Mouse (Mus musculus): ENCODE data around the gene Ranbp3. TPM values are rescaled to one million over a fixed set of nuclear protein-coding genes. Genes with fewer than 3 reads are reported as not detected.
A peak's percentile ranks its signal among the peaks of the same experiment; 100 is the strongest.

The Ranbp3 gene
- total and polyA plus RNA-seq, 2 experiments, result 14.3 to 38.7 TPM

DNA sequence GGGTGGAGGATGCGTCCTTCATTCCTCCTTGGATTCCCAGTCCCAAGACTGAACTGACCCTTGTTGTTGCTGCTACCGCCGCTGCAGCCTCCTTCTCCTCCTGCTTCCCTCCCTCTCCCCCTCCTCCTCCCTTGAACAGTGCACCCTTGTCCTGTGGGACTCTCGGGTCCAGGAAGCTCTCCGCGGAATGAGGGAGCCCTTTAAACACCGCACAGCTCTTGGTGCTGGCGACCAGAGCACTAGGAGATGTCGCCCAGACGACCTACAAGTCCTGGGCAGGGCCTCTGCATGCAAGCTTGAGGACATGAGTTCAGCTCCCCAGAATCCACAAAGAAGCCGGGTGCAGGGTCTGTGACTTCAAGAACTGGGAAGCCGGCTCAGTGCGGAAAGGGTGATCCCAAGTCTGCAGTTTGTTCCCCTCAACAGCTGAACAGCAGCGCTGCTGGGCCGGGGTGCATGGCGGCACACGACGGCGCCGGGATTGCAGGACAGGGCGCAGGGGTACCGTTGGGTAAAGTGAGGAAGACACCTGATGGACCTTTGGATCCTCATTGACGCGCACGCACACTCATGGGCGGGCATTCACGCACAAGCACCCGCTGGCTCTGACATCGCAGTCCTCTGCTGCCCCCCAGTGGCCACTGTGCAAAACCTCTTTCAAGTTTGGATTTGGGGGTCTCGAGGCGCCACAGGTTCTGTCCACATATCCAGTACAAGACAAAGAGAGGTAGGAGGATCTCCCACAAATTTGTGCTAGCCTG lies 4.5 kb upstream of the Ranbp3 start:
- Histone ChIP-seq H3K4me3 (ENCODE audit: insufficient read depth, low read depth, low read length) (peak overlapping the region; percentile 61), H3K9ac (ENCODE audit: low read depth, low read length) (peak overlapping the region; percentile 65), H3K36me3 (ENCODE audit: control insufficient read depth, insufficient read depth, low read length) (no peaks in the 10 kb centered on the region), H3K27ac (replicated peaks; ENCODE audit: insufficient read depth, low read depth, low read length) (peak overlapping the region; percentile 40), H3K79me2 (ENCODE audit: control insufficient read depth, insufficient read depth, low read length) (peaks cover 3% of the 10 kb centered on the region; the same call in 1 of the 2 replicates), H3K27me3 (ENCODE audit: control insufficient read depth, insufficient read depth, low read length) (no peaks in the 10 kb centered on the region), H3K4me1 (ENCODE audit: control insufficient read depth, insufficient read depth, low read length) (no peaks in the 10 kb centered on the region)
- peak; percentile 79 for DNase-seq (ENCODE audit: extremely low read depth, low read depth, low spot score)
- 0 out of 2 replicates have a peak, but pooled peaks have one; percentile 31 for TF ChIP-seq POLR2A (IDR thresholded peaks at IDR 0.05; ENCODE audit: extremely low read depth, insufficient read depth, low read length)
- peak; percentile 87 for TF ChIP-seq CTCF (IDR thresholded peaks at IDR 0.05; ENCODE audit: low read depth, low read length)
- WGBS, result 6% methylated on average over 31 of the region's 31 CpGs

DNA sequence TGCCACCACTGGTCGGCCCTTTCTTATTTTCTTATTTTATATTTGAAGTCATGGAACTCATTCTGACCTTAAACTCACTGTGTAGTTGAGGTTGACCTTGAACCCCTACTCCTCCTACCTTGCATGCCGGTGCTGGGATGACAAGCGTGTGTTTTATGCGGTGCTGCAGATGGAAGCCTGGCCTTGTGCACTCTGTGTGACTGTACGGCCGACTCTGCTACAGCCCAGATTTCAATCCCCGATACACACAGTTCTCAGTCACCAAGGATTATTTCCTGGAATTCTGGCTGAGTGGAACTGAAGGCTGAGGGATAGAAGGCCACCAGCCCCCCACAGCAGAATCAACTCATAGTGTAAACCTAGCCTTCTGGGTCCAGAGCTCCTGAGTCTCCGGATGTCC lies 3.3 kb upstream of the Ranbp3 start:
- Histone ChIP-seq H3K4me3 (ENCODE audit: insufficient read depth, low read depth, low read length) (no peak overlapping the region), H3K9ac (ENCODE audit: low read depth, low read length) (no peak overlapping the region), H3K4me1 (ENCODE audit: control insufficient read depth, insufficient read depth, low read length) (peaks cover 5% of the 10 kb centered on the region), H3K79me2 (ENCODE audit: control insufficient read depth, insufficient read depth, low read length) (peaks cover 14% of the 10 kb centered on the region; the same call in 1 of the 2 replicates), H3K27ac (replicated peaks; ENCODE audit: insufficient read depth, low read depth, low read length) (no peak overlapping the region), H3K27me3 (ENCODE audit: control insufficient read depth, insufficient read depth, low read length) (no peaks in the 10 kb centered on the region), H3K36me3 (ENCODE audit: control insufficient read depth, insufficient read depth, low read length) (no peaks in the 10 kb centered on the region)
- WGBS, result 89% methylated on average over 8 of the region's 8 CpGs
- DNase-seq (ENCODE audit: extremely low read depth, low read depth, low spot score), result no peak
- TF ChIP-seq POLR2A (IDR thresholded peaks at IDR 0.05; ENCODE audit: extremely low read depth, insufficient read depth, low read length) (no peak), CTCF (IDR thresholded peaks at IDR 0.05; ENCODE audit: low read depth, low read length) (no peak)

DNA sequence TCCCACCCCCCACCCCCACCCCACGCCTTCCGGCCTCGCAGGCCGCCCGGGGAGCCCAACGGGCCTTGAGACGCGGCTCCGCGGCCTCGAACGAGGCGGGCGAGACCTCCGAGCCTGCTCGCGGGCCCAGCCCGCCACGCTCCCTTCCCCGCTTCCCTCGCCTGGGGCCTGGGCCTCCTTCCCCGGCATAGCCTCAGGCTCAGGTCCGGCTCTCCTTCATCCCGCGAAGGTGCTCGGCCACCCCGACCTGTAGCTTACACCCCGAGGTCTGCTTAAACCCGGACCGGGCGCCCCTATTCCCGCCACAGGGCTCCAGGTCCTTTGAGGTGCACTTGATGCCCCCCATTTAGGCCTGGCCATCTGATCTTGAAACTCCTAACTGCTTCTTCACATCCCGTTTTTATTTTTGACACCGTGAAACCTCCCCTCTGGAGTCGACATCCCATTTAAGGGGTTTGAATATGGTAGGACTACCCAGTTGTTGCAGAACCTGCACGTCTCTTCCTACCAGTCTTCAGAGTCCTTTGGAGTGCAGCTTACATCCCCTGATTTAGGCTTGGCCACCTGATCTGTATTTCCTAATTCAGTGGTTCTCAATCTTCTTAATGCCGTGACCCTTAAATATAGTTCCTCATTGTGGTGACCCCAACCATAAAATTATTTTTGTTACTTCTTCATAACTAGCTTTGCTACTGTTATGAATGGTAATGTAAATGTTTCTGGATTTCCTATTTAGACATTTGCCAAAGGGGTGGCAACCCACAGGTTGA lies 738 bp downstream of the Ranbp3 start:
- H3K9ac ChIP-seq (ENCODE audit: low read depth, low read length), result peak overlapping the region; percentile 92
- no peak for DNase-seq (ENCODE audit: extremely low read depth, low read depth, low spot score)
- WGBS, result 2% methylated on average over 34 of the region's 37 CpGs

DNA sequence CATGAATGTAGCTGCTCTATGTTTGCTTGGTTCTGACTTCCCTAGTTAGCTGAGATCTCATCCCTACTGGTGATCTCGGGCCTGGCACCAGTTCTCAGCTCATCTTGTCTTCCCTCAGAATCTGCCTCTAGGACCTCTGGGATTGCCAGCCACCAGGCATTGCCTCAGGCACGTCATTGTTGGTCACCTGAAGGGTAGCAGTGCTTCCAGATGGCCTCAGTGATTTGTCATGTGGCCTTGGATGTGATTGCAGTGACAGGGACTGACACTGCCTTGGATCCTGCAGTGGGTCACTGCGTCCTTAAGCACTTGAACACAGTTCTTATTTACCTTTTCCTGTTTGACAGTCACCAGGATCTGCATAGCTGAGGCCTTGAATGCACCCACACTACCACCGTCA lies 8.7 kb downstream of the Ranbp3 start:
- peaks cover 50% of the 10 kb centered on the region for H3K79me2 ChIP-seq (ENCODE audit: control insufficient read depth, insufficient read depth, low read length)
- peaks cover 37% of the 10 kb centered on the region for H3K4me1 ChIP-seq (ENCODE audit: control insufficient read depth, insufficient read depth, low read length)
- no peaks in the 10 kb centered on the region for H3K36me3 ChIP-seq (ENCODE audit: control insufficient read depth, insufficient read depth, low read length)
- H3K27me3 ChIP-seq (ENCODE audit: control insufficient read depth, insufficient read depth, low read length), result no peaks in the 10 kb centered on the region
- 38% methylated on average over 4 of the region's 4 CpGs for WGBS
- H3K4me3 ChIP-seq (ENCODE audit: insufficient read depth, low read depth, low read length), result no peak overlapping the region
- H3K9ac ChIP-seq (ENCODE audit: low read depth, low read length), result no peak overlapping the region
- DNase-seq (ENCODE audit: extremely low read depth, low read depth, low spot score), result peak; percentile 55
- H3K27ac ChIP-seq (replicated peaks; ENCODE audit: insufficient read depth, low read depth, low read length), result no peak overlapping the region
- TF ChIP-seq POLR2A (IDR thresholded peaks at IDR 0.05; ENCODE audit: extremely low read depth, insufficient read depth, low read length), result no peak
- no peak for TF ChIP-seq CTCF (IDR thresholded peaks at IDR 0.05; ENCODE audit: low read depth, low read length)

More for the DNA sequence above, 738 bp downstream of the Ranbp3 start:
- peaks cover 5% of the 10 kb centered on the region for H3K4me1 ChIP-seq (ENCODE audit: control insufficient read depth, insufficient read depth, low read length)
- H3K36me3 ChIP-seq (ENCODE audit: control insufficient read depth, insufficient read depth, low read length), result no peaks in the 10 kb centered on the region
- peak overlapping the region; percentile 57 for H3K27ac ChIP-seq (replicated peaks; ENCODE audit: insufficient read depth, low read depth, low read length)
- H3K4me3 ChIP-seq (ENCODE audit: insufficient read depth, low read depth, low read length), result peak overlapping the region; percentile 98
- no peaks in the 10 kb centered on the region for H3K27me3 ChIP-seq (ENCODE audit: control insufficient read depth, insufficient read depth, low read length)
- H3K79me2 ChIP-seq (ENCODE audit: control insufficient read depth, insufficient read depth, low read length), result peaks cover 45% of the 10 kb centered on the region; the same call in 1 of the 2 replicates
- TF ChIP-seq POLR2A (IDR thresholded peaks at IDR 0.05; ENCODE audit: extremely low read depth, insufficient read depth, low read length) (no peak), CTCF (IDR thresholded peaks at IDR 0.05; ENCODE audit: low read depth, low read length) (no peak)

DNA sequence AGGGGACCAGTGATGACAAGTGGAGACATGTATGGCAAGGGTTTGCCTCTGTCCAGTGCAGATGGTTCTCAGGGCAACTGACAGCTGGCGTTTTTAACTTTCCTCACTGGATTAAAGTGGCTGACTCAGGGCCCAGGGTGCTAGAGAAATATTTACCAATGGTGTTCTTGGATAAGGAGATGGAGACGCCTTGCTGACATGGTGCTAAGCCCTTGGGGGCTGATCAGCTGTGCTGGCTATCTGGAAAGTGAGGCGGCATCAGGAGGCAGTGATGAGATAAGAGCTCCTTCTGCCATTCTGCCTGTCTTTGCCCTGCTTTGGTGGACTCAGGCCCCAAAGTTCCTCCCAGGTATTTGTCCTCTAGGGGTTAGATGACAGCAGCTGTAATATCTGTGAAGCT lies 9.8 kb downstream of the Ranbp3 start:
- H3K4me1 ChIP-seq (ENCODE audit: control insufficient read depth, insufficient read depth, low read length), result peaks cover 45% of the 10 kb centered on the region
- 65% methylated on average over 3 of the region's 3 CpGs for WGBS

More for the DNA sequence above, 9.8 kb downstream of the Ranbp3 start:
- Histone ChIP-seq H3K79me2 (ENCODE audit: control insufficient read depth, insufficient read depth, low read length) (peaks cover 39% of the 10 kb centered on the region), H3K27me3 (ENCODE audit: control insufficient read depth, insufficient read depth, low read length) (no peaks in the 10 kb centered on the region), H3K36me3 (ENCODE audit: control insufficient read depth, insufficient read depth, low read length) (no peaks in the 10 kb centered on the region; the same call in 1 of the 2 replicates), H3K4me3 (ENCODE audit: insufficient read depth, low read depth, low read length) (no peak overlapping the region), H3K27ac (replicated peaks; ENCODE audit: insufficient read depth, low read depth, low read length) (peak overlapping the region; percentile 61), H3K9ac (ENCODE audit: low read depth, low read length) (no peak overlapping the region)
- no peak for TF ChIP-seq POLR2A (IDR thresholded peaks at IDR 0.05; ENCODE audit: extremely low read depth, insufficient read depth, low read length)
- TF ChIP-seq CTCF (IDR thresholded peaks at IDR 0.05; ENCODE audit: low read depth, low read length), result no peak
- no peak for DNase-seq (ENCODE audit: extremely low read depth, low read depth, low spot score)

Data from liver, adult 2 months (tissue).